Mouse (Mus musculus) lung, embryonic 15.5 days (tissue): ENCODE measurements around the gene Cacna1d. TPM values are rescaled to one million over a fixed set of nuclear protein-coding genes. Genes with fewer than 3 reads are reported as not detected.

ENCODE experiments used
- ATAC-seq: fragments of 200-750 bp; cut with Nextera tagmentation; 2 replicates; pipeline ENCODE4 v1.8.0; 2017; ENCODE audit warnings: moderate number of reproducible peaks, borderline replicate concordance; ENCODE audit not compliant: low FRiP score, low TSS enrichment; ENCODE audit errors: extremely low read depth
- H3K27ac ChIP-seq: fragments of 300-500 bp; sonication (generic); 2 replicates; pipeline ENCODE4 v1.5.1; 2015; ENCODE audit warnings: moderate library complexity, mild to moderate bottlenecking, inconsistent platforms
- H3K27me3 ChIP-seq: fragments of 300-500 bp; sonication (generic); 2 replicates; pipeline ENCODE4 v1.6.1; 2015; ENCODE audit warnings: inconsistent platforms
- H3K36me3 ChIP-seq: fragments of 300-500 bp; sonication (generic); 2 replicates; pipeline ENCODE4 v1.6.1; 2015; ENCODE audit warnings: inconsistent platforms
- H3K4me1 ChIP-seq: fragments of 300-500 bp; sonication (generic); 2 replicates; pipeline ENCODE4 v1.6.1; 2015; ENCODE audit warnings: inconsistent platforms
- H3K4me2 ChIP-seq: fragments of 300-500 bp; sonication (generic); 2 replicates; pipeline ENCODE4 v1.6.1; 2015; ENCODE audit warnings: inconsistent platforms, mild to moderate bottlenecking, moderate library complexity
- H3K4me3 ChIP-seq: fragments of 300-500 bp; sonication (generic); 2 replicates; pipeline ENCODE4 v1.5.1; 2015; ENCODE audit warnings: mild to moderate bottlenecking, inconsistent platforms
- H3K9ac ChIP-seq: fragments of 300-500 bp; sonication (generic); 2 replicates; pipeline ENCODE4 v1.6.1; 2015; ENCODE audit warnings: inconsistent platforms
- H3K9me3 ChIP-seq: fragments of 300-500 bp; sonication (generic); 2 replicates; pipeline ENCODE4 v1.6.1; 2016; ENCODE audit warnings: inconsistent platforms
- WGBS: fragments of 180-500 bp; shearing (Covaris S2); methylation state at CpG from one replicate; pipeline ENCODE4 v1.1.7; 2015; 5-methylcytosine and 5-hydroxymethylcytosine counted together
- polyA plus RNA-seq: library from polyadenylated mRNA; unstranded; fragments of >200 nt; fragmentation: Nextera tagmentation; extraction: Ambion mirVana; gene quantifications from 2 replicates; pipeline ENCODE4 v1.2.1, GENCODE M21; 2015

The Cacna1d gene
- polyA plus RNA-seq, 1 experiment from 2014 or later, result 8.9 TPM

DNA sequence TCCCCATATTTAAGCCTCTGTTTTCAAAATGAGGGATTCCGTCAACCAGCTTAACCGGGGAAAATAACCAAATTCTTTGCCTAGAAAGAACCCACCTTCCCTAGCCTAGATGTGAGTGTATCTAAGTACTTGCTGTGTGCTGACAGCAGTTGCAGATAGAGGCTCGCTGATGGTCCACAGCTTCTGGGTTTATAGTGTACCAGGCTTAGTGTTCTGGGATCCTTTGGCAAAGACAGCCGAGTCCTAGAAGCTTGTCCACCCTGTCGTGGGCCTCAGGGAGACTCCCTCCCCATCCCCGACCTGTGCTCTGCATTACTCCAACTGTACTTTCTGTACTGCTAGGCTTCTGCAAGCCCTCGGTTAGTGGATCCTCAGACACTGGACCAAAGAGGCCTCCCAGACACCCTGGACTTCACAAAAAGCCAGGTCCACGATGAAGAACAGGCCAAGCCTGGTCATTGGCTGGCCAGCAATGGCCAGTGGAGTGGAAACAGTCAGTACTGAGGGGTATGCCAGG is 445.5 kb downstream of the Cacna1d start:
- H3K9ac ChIP-seq, result no peak overlapping the region
- H3K27ac ChIP-seq, result no peak overlapping the region
- no peaks in the 10 kb centered on the region for H3K9me3 ChIP-seq
- 79% methylated on average over 8 of the region's 8 CpGs for WGBS
- no peaks in the 10 kb centered on the region for H3K27me3 ChIP-seq
- H3K4me3 ChIP-seq, result no peak overlapping the region
- ATAC-seq, result no peak
- no peak overlapping the region for H3K4me2 ChIP-seq
- H3K4me1 ChIP-seq, result no peaks in the 10 kb centered on the region
- no peaks in the 10 kb centered on the region; the same call in 1 of the 2 replicates for H3K36me3 ChIP-seq

DNA sequence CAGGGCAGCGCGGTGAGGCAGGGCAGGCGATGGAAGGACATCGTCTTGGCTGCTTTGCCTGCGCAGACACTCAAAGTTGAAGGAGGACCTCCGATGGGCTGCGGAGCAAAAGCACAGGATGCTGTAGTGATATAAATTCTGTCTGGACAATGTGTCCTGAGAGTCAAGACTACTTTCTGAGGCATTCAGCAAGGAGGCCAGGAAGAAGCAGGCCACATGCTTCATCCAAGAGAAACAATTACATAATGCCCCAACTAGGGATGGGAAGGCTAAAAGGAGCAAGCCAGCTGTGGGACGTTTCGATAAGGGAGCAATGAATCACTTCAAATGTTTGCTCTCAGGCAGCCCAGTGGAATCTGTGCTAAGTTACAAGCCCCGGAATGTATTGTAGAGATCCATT is 446.0 kb downstream of the Cacna1d start:
- ATAC-seq, result no peak
- no peaks in the 10 kb centered on the region for H3K4me1 ChIP-seq
- H3K9me3 ChIP-seq, result no peaks in the 10 kb centered on the region
- H3K4me2 ChIP-seq, result no peak overlapping the region
- no peaks in the 10 kb centered on the region for H3K27me3 ChIP-seq
- no peak overlapping the region for H3K27ac ChIP-seq
- 66% methylated on average over 10 of the region's 10 CpGs for WGBS
- no peaks in the 10 kb centered on the region; the same call in 1 of the 2 replicates for H3K36me3 ChIP-seq
- no peak overlapping the region for H3K9ac ChIP-seq
- H3K4me3 ChIP-seq, result no peak overlapping the region

DNA sequence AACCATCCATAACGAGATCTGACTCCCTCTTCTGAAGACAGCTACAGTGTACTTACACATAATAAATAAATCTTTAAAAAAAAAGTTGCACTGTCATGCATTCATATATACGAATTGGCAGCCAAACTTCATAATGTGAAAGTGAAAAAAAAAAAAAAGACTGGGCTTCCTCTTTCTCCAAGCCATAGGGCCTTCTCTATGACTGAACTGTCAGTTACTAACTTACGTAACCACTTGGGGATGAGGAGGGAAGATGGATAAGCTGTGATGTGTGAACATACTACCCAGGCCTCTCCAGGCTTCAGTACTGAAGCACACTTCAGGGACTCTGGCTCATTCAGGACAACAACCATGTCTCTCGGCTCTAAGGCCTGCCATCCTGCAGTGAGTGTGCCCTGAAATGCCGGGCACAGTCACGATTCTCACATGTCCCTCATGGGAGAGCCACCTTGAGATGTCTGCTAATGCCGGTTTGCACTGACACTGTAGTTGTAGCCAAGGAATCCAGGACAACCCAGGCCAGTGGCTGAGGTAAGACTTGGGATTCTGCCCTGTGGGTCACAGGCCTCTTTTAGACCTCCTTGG is 447.8 kb downstream of the Cacna1d start:
- Histone ChIP-seq H3K36me3 (no peaks in the 10 kb centered on the region; the same call in 1 of the 2 replicates), H3K27ac (no peak overlapping the region), H3K27me3 (no peaks in the 10 kb centered on the region), H3K9ac (no peak overlapping the region), H3K4me2 (no peak overlapping the region), H3K4me3 (no peak overlapping the region), H3K4me1 (peaks cover 7% of the 10 kb centered on the region; the same call in 1 of the 2 replicates), H3K9me3 (no peaks in the 10 kb centered on the region)
- WGBS, result 66% methylated on average over 7 of the region's 7 CpGs
- no peak for ATAC-seq

DNA sequence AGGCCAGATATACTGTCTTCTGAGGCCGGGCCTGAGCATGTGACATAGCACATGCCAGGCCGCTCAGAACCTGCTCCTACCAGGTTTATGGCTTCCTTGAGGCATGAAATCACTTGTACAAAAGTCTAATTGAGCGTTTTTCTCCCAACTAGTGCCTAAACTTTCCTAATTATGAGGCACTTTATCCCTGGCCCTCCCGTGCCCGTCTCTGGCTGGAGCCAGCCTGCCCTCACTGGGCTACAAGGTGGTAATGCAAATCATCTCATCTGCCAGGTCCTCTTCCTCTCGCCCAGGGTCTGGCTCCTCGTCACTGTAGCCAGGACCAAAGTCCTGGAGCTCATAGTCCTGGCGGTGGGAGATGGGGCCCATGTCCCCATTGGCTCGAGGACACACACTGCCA is 449.4 kb downstream of the Cacna1d start:
- H3K4me2 ChIP-seq, result no peak overlapping the region
- H3K4me1 ChIP-seq, result peaks cover 7% of the 10 kb centered on the region; the same call in 1 of the 2 replicates
- no peak overlapping the region for H3K27ac ChIP-seq
- H3K9me3 ChIP-seq, result no peaks in the 10 kb centered on the region
- no peak overlapping the region for H3K4me3 ChIP-seq
- no peaks in the 10 kb centered on the region; the same call in 1 of the 2 replicates for H3K36me3 ChIP-seq
- 86% methylated on average over 9 of the region's 9 CpGs for WGBS
- no peak overlapping the region for H3K9ac ChIP-seq
- no peak for ATAC-seq
- no peaks in the 10 kb centered on the region for H3K27me3 ChIP-seq

DNA sequence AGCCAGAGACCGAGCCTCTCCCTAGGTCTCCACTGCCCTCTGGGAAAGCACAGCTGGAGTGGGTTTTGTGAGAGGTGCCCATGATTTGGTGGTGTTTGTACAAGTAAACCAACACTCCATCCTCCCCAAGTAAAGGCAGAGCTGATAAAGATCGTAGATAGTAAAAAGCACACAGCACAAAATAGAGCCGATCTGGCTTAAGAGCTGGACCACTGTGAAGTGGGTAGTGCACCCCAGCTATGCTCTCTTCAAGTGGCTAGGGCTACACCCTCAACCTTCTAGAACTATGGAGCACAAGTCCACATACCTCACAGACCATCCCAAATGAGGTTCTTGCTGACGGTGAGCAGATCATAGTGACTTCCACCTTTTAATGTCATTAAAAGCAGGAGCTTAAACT is 451.8 kb downstream of the Cacna1d start:
- WGBS, result 43% methylated on average over 4 of the region's 4 CpGs
- no peak overlapping the region for H3K9ac ChIP-seq
- H3K9me3 ChIP-seq, result no peaks in the 10 kb centered on the region
- no peak overlapping the region for H3K4me3 ChIP-seq
- H3K27me3 ChIP-seq, result no peaks in the 10 kb centered on the region
- no peaks in the 10 kb centered on the region for H3K36me3 ChIP-seq
- no peak; the same call in 1 of the 2 replicates for ATAC-seq
- H3K4me2 ChIP-seq, result no peak overlapping the region
- H3K27ac ChIP-seq, result no peak overlapping the region
- peaks cover 7% of the 10 kb centered on the region; the same call in 1 of the 2 replicates for H3K4me1 ChIP-seq

GRCm38 (mm10) chr14:30038431-30038830 is 452.8 kb downstream of the Cacna1d start:
- Histone ChIP-seq H3K27me3 (no peaks in the 10 kb centered on the region), H3K4me3 (no peak overlapping the region), H3K9ac (no peak overlapping the region), H3K36me3 (no peaks in the 10 kb centered on the region), H3K27ac (no peak overlapping the region), H3K4me1 (peaks cover 7% of the 10 kb centered on the region; the same call in 1 of the 2 replicates), H3K4me2 (no peak overlapping the region), H3K9me3 (no peaks in the 10 kb centered on the region)
- 89% methylated on average over 18 of the region's 18 CpGs for WGBS
- ATAC-seq, result no peak

- Histone ChIP-seq H3K9ac (no peak overlapping the region), H3K27ac (no peak overlapping the region), H3K27me3 (no peaks in the 10 kb centered on the region), H3K4me2 (no peak overlapping the region), H3K36me3 (no peaks in the 10 kb centered on the region), H3K4me1 (no peaks in the 10 kb centered on the region), H3K9me3 (no peaks in the 10 kb centered on the region), H3K4me3 (no peak overlapping the region)
- 57% methylated on average over 8 of the region's 8 CpGs for WGBS
- no peak for ATAC-seq
Measured at GRCm38 (mm10) chr14:30033405-30033804, 457.9 kb downstream of the Cacna1d start.

- Histone ChIP-seq H3K9ac (no peak overlapping the region), H3K4me3 (no peak overlapping the region), H3K4me1 (no peaks in the 10 kb centered on the region), H3K9me3 (no peaks in the 10 kb centered on the region), H3K27ac (no peak overlapping the region), H3K36me3 (no peaks in the 10 kb centered on the region), H3K27me3 (no peaks in the 10 kb centered on the region), H3K4me2 (no peak overlapping the region)
- no peak for ATAC-seq
- WGBS, result 43% methylated on average over 2 of the region's 2 CpGs
Measured at GRCm38 (mm10) chr14:30027378-30027777, 463.9 kb downstream of the Cacna1d start.

DNA sequence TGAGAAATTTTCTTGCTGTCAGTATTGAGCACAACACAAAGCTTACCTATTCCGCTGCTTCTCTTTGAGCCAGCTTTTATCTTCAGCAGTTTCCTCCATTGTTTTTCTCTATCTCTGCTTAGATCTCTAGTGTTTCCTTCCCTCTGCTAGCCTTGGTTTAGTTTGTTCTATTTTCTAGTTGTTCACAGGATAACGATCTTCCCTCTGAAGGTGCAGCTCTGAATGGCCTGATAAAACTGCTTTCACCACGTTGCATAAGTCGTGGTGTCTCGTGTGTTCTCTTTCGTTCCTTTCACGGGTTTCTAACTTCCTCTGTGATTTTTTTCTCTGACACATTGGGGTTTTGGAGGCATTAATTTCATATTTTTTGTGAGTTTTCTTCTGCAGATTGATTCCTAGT is 466.9 kb downstream of the Cacna1d start:
- no peaks in the 10 kb centered on the region for H3K27me3 ChIP-seq
- no peak for ATAC-seq
- no peak overlapping the region for H3K9ac ChIP-seq
- H3K9me3 ChIP-seq, result no peaks in the 10 kb centered on the region
- H3K4me2 ChIP-seq, result no peak overlapping the region
- no peak overlapping the region for H3K4me3 ChIP-seq
- no peak overlapping the region for H3K27ac ChIP-seq
- no peaks in the 10 kb centered on the region for H3K4me1 ChIP-seq
- no peaks in the 10 kb centered on the region for H3K36me3 ChIP-seq
- 30% methylated on average over 7 of the region's 7 CpGs for WGBS

DNA sequence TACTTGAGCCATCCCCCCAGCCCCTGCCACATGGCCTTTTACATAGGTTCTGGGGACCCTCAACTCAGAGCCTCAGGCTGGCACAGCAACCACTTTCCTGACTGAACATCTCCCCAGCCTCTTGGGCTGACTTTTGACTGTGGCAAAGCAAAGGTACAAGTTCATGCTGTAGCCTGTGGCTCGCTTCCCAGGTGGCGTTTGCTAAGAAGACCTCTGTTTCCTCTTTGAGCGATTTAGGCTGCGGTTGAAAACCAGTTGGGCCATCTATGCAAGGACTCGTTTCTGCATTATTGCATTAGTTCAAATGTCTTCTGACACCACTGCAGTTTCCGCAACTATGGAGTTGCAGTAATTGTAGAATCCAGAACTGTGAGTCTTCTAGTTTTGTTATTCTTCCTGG is 468.8 kb downstream of the Cacna1d start:
- no peaks in the 10 kb centered on the region for H3K4me1 ChIP-seq
- H3K4me3 ChIP-seq, result no peak overlapping the region
- no peak for ATAC-seq
- H3K36me3 ChIP-seq, result no peaks in the 10 kb centered on the region
- H3K27me3 ChIP-seq, result no peaks in the 10 kb centered on the region
- H3K9me3 ChIP-seq, result no peaks in the 10 kb centered on the region
- no peak overlapping the region for H3K9ac ChIP-seq
- no peak overlapping the region for H3K4me2 ChIP-seq
- 82% methylated on average over 6 of the region's 6 CpGs for WGBS
- H3K27ac ChIP-seq, result no peak overlapping the region

DNA sequence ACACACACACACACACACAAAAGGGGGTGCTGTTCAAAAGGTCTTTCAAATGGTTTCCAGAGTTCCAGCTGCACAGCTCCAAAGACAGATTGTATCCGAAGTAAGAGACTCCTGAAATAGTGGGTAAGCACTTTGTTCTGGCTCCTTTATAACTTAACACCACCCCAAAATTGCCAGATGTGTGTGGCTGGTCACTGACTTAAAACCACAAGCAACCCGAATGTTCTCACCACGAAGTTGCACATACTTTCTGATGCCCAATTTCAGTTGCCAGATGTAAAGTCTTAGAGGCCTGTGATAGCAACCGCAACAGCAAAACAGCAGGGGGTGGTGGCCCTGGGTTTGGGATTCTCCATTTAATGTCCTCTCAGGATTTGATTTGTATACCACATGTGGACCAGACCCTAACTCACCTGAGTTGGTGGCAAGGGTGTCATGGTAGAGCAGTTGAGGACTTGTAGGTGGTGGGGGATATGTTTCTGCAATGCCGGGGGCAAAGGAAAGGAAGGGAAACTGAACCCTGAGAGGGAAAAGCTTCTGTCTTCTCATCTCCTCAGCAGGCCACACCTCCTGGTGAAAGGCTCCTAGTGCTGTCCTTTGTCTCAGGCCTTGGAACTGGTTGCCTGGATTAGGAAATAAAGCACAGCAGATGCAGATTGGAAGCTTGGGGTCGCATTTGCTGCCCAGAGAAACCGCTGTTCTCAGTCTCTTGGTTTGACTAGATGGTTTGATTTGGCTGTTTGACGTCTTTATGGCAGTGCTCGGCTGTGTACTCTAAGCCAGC is 471.3 kb downstream of the Cacna1d start:
- no peak for ATAC-seq
- Histone ChIP-seq H3K4me1 (no peaks in the 10 kb centered on the region), H3K27ac (no peak overlapping the region)

DNA sequence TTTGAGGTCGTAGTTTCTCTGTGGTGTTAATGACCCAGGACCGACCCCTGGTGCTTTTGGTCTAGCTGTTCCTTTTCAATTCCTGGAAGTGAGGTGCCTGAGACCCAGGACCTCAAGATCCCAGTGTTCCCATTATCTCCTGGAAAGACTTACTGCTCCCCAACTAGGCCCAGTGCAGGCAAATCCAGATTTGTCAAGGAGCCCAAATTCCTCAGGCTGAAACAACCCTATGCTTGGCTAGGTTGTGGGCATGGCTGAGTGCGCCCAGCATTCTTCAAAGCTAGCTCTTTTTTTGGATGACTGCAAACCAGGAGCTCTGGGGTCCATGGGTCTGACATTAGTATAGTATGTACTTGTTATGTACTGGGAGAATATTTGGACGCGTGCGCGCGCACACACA is 471.9 kb downstream of the Cacna1d start:
- Histone ChIP-seq H3K4me1 (no peaks in the 10 kb centered on the region), H3K9me3 (no peaks in the 10 kb centered on the region), H3K4me3 (no peak overlapping the region), H3K27ac (no peak overlapping the region), H3K27me3 (no peaks in the 10 kb centered on the region), H3K4me2 (no peak overlapping the region), H3K9ac (no peak overlapping the region), H3K36me3 (no peaks in the 10 kb centered on the region)
- ATAC-seq, result no peak
- WGBS, result 93% methylated on average over 8 of the region's 8 CpGs

More for the DNA sequence above, 471.3 kb downstream of the Cacna1d start:
- no peaks in the 10 kb centered on the region for H3K27me3 ChIP-seq
- no peak overlapping the region for H3K4me3 ChIP-seq
- no peaks in the 10 kb centered on the region for H3K36me3 ChIP-seq
- H3K9ac ChIP-seq, result no peak overlapping the region
- 60% methylated on average over 9 of the region's 9 CpGs for WGBS
- H3K4me2 ChIP-seq, result no peak overlapping the region
- no peaks in the 10 kb centered on the region for H3K9me3 ChIP-seq
